Mouse (Mus musculus) MEL (cell line): ENCODE measurements around the gene Mrpl17. TPM values are rescaled to one million over a fixed set of nuclear protein-coding genes. Genes with fewer than 3 reads are reported as not detected.

ENCODE experiments used
- DNase-seq: peaks from one replicate; pipeline ENCODE4 v3.0.0; 2011; ENCODE audit warnings: low read depth, low spot score
- H3K27ac ChIP-seq: 2 replicates; pipeline ENCODE4 v1.5.1; 2012; ENCODE audit warnings: low read depth, mild to moderate bottlenecking, control low read depth, low read length, moderate library complexity; ENCODE audit not compliant: control insufficient read depth
- H3K27me3 ChIP-seq, 2 experiments: fragments of 150-350 bp in 1 of 2; sonication (generic) in 1 of 2; 2 replicates each; pipeline ENCODE4 v1.6.1; 2012; ENCODE audit warnings: low read length in 2 of 2, mild to moderate bottlenecking in 2 of 2, improper control_type of control experiment in 1 of 2, moderate library complexity in 1 of 2; ENCODE audit not compliant: insufficient read depth in 2 of 2, control insufficient read depth in 1 of 2
- H3K36me3 ChIP-seq, 2 experiments: 2 replicates each; pipeline ENCODE4 v1.6.1; 2012 to 2014; ENCODE audit warnings: low read length in 2 of 2, improper control_type of control experiment in 1 of 2, inconsistent platforms in 1 of 2, mild to moderate bottlenecking in 1 of 2; ENCODE audit not compliant: insufficient read depth in 2 of 2, control insufficient read depth in 1 of 2
- H3K4me1 ChIP-seq, 2 experiments: fragments of 150-350 bp in 1 of 2; sonication (generic) in 1 of 2; 2 replicates each; pipeline ENCODE4 v1.6.1; 2012; ENCODE audit warnings: low read length in 2 of 2, improper control_type of control experiment in 1 of 2, mild to moderate bottlenecking in 1 of 2; ENCODE audit not compliant: insufficient read depth in 2 of 2, control insufficient read depth in 1 of 2
- H3K4me3 ChIP-seq, 2 experiments: fragments of 150-350 bp in 1 of 2; sonication (generic) in 1 of 2; 2 replicates each; pipeline ENCODE4 v1.5.1; 2012; ENCODE audit warnings: low read depth in 2 of 2, low read length in 2 of 2, mild to moderate bottlenecking in 2 of 2, moderate library complexity in 2 of 2, control low read depth in 1 of 2, improper control_type of control experiment in 1 of 2; ENCODE audit not compliant: control insufficient read depth in 1 of 2, insufficient read depth in 1 of 2
- H3K79me2 ChIP-seq: 2 replicates; pipeline ENCODE4 v1.6.1; 2012; ENCODE audit warnings: mild to moderate bottlenecking, low read length, moderate library complexity; ENCODE audit not compliant: control insufficient read depth, poor library complexity, insufficient read depth
- H3K9ac ChIP-seq: 2 replicates; pipeline ENCODE4 v1.6.1; 2012; ENCODE audit warnings: low read depth, mild to moderate bottlenecking, control low read depth, low read length, moderate library complexity; ENCODE audit not compliant: control insufficient read depth, poor library complexity, severe bottlenecking
- H3K9me3 ChIP-seq: fragments of 150-350 bp; sonication (generic); replicated peaks from 2 replicates; pipeline ENCODE4 v1.6.1; 2012; ENCODE audit warnings: mild to moderate bottlenecking, low read length, improper control_type of control experiment, moderate library complexity; ENCODE audit not compliant: insufficient read depth
- BHLHE40 ChIP-seq: IDR thresholded peaks from 2 replicates; pipeline ENCODE4 v1.6.1; 2012; ENCODE audit warnings: low read depth, mild to moderate bottlenecking, inconsistent platforms, low read length, improper control_type of control experiment, borderline replicate concordance
- E2F4 ChIP-seq: IDR thresholded peaks from 2 replicates; pipeline ENCODE4 v1.6.1; 2011; ENCODE audit warnings: low read depth, low read length, improper control_type of control experiment, borderline replicate concordance
- ETS1 ChIP-seq: IDR thresholded peaks from 2 replicates; pipeline ENCODE4 v1.6.1; 2012; ENCODE audit warnings: low read depth, mild to moderate bottlenecking, inconsistent platforms, low read length, improper control_type of control experiment, moderate library complexity
- GATA1 ChIP-seq: IDR thresholded peaks from 2 replicates; pipeline ENCODE4 v1.6.1; 2011; ENCODE audit warnings: low read depth, low read length, improper control_type of control experiment
- HCFC1 ChIP-seq: IDR thresholded peaks from 2 replicates; pipeline ENCODE4 v1.6.1; 2012; ENCODE audit warnings: low read depth, mild to moderate bottlenecking, inconsistent platforms, low read length, improper control_type of control experiment, moderate library complexity
- KAT2A ChIP-seq: conservative IDR thresholded peaks from 2 replicates; pipeline ENCODE4 v1.6.1; 2012; ENCODE audit warnings: low read depth, low read length, improper control_type of control experiment, inconsistent platforms
- MAZ ChIP-seq: IDR thresholded peaks from 2 replicates; pipeline ENCODE4 v1.6.1; 2012; ENCODE audit warnings: low read depth, mild to moderate bottlenecking, inconsistent platforms, low read length, improper control_type of control experiment
- MXI1 ChIP-seq: IDR thresholded peaks from 2 replicates; pipeline ENCODE4 v1.6.1; 2011; ENCODE audit warnings: mild to moderate bottlenecking, low read depth, low read length, improper control_type of control experiment
- MYC ChIP-seq: IDR thresholded peaks from 2 replicates; pipeline ENCODE4 v1.6.1; 2011; ENCODE audit warnings: low read depth, mild to moderate bottlenecking, low read length, improper control_type of control experiment, moderate library complexity
- POLR2A ChIP-seq, 2 experiments: IDR thresholded peaks; 2 replicates each; pipeline ENCODE4 v1.6.1; 2011 to 2012; ENCODE audit warnings: low read length in 2 of 2, mild to moderate bottlenecking in 2 of 2, control low read depth in 1 of 2, improper control_type of control experiment in 1 of 2, low read depth in 1 of 2, moderate library complexity in 1 of 2; ENCODE audit not compliant: control insufficient read depth in 1 of 2, insufficient read depth in 1 of 2, poor library complexity in 1 of 2
- POLR2AphosphoS2 ChIP-seq: IDR thresholded peaks from 2 replicates; pipeline ENCODE4 v1.6.1; 2011; ENCODE audit warnings: low read length, improper control_type of control experiment
- POLR2AphosphoS5 ChIP-seq: IDR thresholded peaks from 2 replicates; pipeline ENCODE4 v1.6.1; 2012; ENCODE audit warnings: low read depth, borderline replicate concordance, mild to moderate bottlenecking, inconsistent platforms, low read length, moderate library complexity, mixed read lengths
- TAL1 ChIP-seq: IDR thresholded peaks from 2 replicates; pipeline ENCODE4 v1.6.1; 2012; ENCODE audit warnings: mild to moderate bottlenecking, inconsistent platforms, low read length, moderate library complexity, mixed read lengths
- USF1 ChIP-seq: IDR thresholded peaks from 2 replicates; pipeline ENCODE4 v1.6.1; 2014; ENCODE audit warnings: low read depth, mild to moderate bottlenecking, inconsistent platforms, low read length, improper control_type of control experiment, moderate library complexity
- USF2 ChIP-seq, 2 experiments: IDR thresholded peaks; 2 replicates each; pipeline ENCODE4 v1.6.1; 2011 to 2012; ENCODE audit warnings: improper control_type of control experiment in 2 of 2, low read length in 2 of 2, borderline replicate concordance in 1 of 2, inconsistent platforms in 1 of 2, low read depth in 1 of 2, mild to moderate bottlenecking in 1 of 2; ENCODE audit not compliant: insufficient read depth in 1 of 2
- ZMIZ1 ChIP-seq: IDR thresholded peaks from 2 replicates; pipeline ENCODE4 v1.6.1; 2012; ENCODE audit warnings: low read depth, mild to moderate bottlenecking, inconsistent platforms, low read length, improper control_type of control experiment, moderate library complexity
- ZNF384 ChIP-seq: IDR thresholded peaks from 2 replicates; pipeline ENCODE4 v1.6.1; 2012; ENCODE audit warnings: low read depth, mild to moderate bottlenecking, inconsistent platforms, low read length, improper control_type of control experiment
- polyA plus RNA-seq, 2 experiments: library from polyadenylated mRNA; stranded (reverse) in 1 of 2; unstranded in 1 of 2; fragments of >175 nt in 1 of 2; fragments of >200 nt in 1 of 2; gene quantifications; 2 replicates each; pipeline versions ENCODE4 v1.2.1 to v1.2.4; 2012; ENCODE audit warnings: low replicate concordance in 2 of 2, low read depth in 1 of 2; ENCODE audit not compliant: insufficient read length in 2 of 2, insufficient read depth in 1 of 2, missing spikeins in 1 of 2
- total RNA-seq: library from RNA; depleted of rRNA; stranded (reverse); fragments of 300-350 nt; gene quantifications from 2 replicates; pipeline ENCODE4 v1.2.3, GENCODE M21; 2012

Mrpl17 gene
- total and polyA plus RNA-seq, 3 experiments: 196 to 230 TPM; not detected in 1

GRCm38 (mm10) chr7:105787285-105788140, 23.4 kb downstream of the Mrpl17 start, which contains the start of gene Dchs1:
TSS of gene Dchs1 (minus strand) at chr7:105787654.
- H3K4me3 ChIP-seq: no peak within 1 kb of the TSS

GRCm38 (mm10) chr7:105786506-105787284, 24.2 kb downstream of the Mrpl17 start:
- H3K4me3 ChIP-seq: no peak overlapping the region
- no peak for DNase-seq
- no peaks in the 10 kb centered on the region for H3K79me2 ChIP-seq
- H3K27me3 ChIP-seq: peaks cover 2 to 4% of the 10 kb centered on the region in 2 experiments
- no peaks in the 10 kb centered on the region for H3K9me3 ChIP-seq
- TF ChIP-seq POLR2A (IDR thresholded peaks at IDR 0.05; ENCODE audit: control insufficient read depth in 1 of 2, insufficient read depth in 1 of 2, low read depth in 1 of 2, low read length in 2 of 2, poor library complexity in 1 of 2): no peak
- TF ChIP-seq ETS1: no peak
- no peak for TF ChIP-seq GATA1
- TF ChIP-seq MYC: no peak
- TF ChIP-seq E2F4: no peak
- TF ChIP-seq POLR2AphosphoS5: no peak
- no peak for TF ChIP-seq ZNF384
- TF ChIP-seq MAZ: no peak
- no peak for TF ChIP-seq MXI1
- no peak for TF ChIP-seq USF2 (IDR thresholded peaks at IDR 0.05; ENCODE audit: borderline replicate concordance in 1 of 2, insufficient read depth in 1 of 2, low read depth in 1 of 2, low read length in 2 of 2)
- TF ChIP-seq POLR2AphosphoS2: no peak
- TF ChIP-seq HCFC1: no peak
- no peak for TF ChIP-seq USF1
- no peak overlapping the region for H3K9ac ChIP-seq
- H3K36me3 ChIP-seq: no peaks in the 10 kb centered on the region
- no peaks in the 10 kb centered on the region for H3K4me1 ChIP-seq
- no peak overlapping the region for H3K27ac ChIP-seq

More at GRCm38 (mm10) chr7:105787285-105788140, 23.4 kb downstream of the Mrpl17 start, which contains the start of gene Dchs1:
- H3K27ac ChIP-seq: no peak within 1 kb of the TSS
- no peaks in the 10 kb centered on the region for H3K36me3 ChIP-seq
- no peaks in the 10 kb centered on the region for H3K9me3 ChIP-seq
- TF ChIP-seq TAL1: no peak
- no peak for TF ChIP-seq MXI1
- TF ChIP-seq ETS1: no peak
- no peak for TF ChIP-seq POLR2A (IDR thresholded peaks at IDR 0.05; ENCODE audit: control insufficient read depth in 1 of 2, insufficient read depth in 1 of 2, low read depth in 1 of 2, low read length in 2 of 2, poor library complexity in 1 of 2)
- TF ChIP-seq BHLHE40: no peak
- no peak for TF ChIP-seq KAT2A
- no peak for TF ChIP-seq ZMIZ1
- no peak for DNase-seq
- peaks cover 2 to 4% of the 10 kb centered on the region in 2 experiments for H3K27me3 ChIP-seq
- no peaks in the 10 kb centered on the region for H3K79me2 ChIP-seq
- no peaks in the 10 kb centered on the region for H3K4me1 ChIP-seq
- no peak within 1 kb of the TSS for H3K9ac ChIP-seq
